Mouse (Mus musculus) bone marrow, adult 2 months (tissue): ENCODE data around the gene Mamdc2.

Experiments
- CTCF ChIP-seq: fragments of 200-500 bp; IDR thresholded peaks from 2 replicates; pipeline ENCODE4 v1.5.1; 2011; ENCODE audit warnings: low read length, control low read depth; ENCODE audit not compliant: control insufficient read depth, insufficient read depth
- POLR2A ChIP-seq: fragments of 200-500 bp; IDR thresholded peaks from 2 replicates; pipeline ENCODE4 v1.6.1; 2011; ENCODE audit warnings: low read depth, mild to moderate bottlenecking, control low read depth, low read length, borderline replicate concordance; ENCODE audit not compliant: control insufficient read depth

- TF ChIP-seq CTCF = no peak
- TF ChIP-seq POLR2A = no peak
Measured at GRCm38 (mm10) chr19:23477826-23478225, 29.6 kb upstream of the Mamdc2 start.
